Mouse (Mus musculus) intestine, embryonic 14.5 days (tissue): ENCODE data around the gene Tcl1b1. TPM values are rescaled to one million over a fixed set of nuclear protein-coding genes. Genes with fewer than 3 reads are reported as not detected.
"Not testable (repeated sequence)": the region's sequence is repeated elsewhere in the genome, so short reads cannot be mapped to it uniquely, and the experiment has no call there.

ENCODE experiments used
- ATAC-seq: fragments of 200-750 bp; cut with Nextera tagmentation; replicated peaks from 2 replicates; pipeline ENCODE4 v1.8.0; 2017; ENCODE audit warnings: low read depth, moderate number of reproducible peaks, moderate TSS enrichment, moderate library complexity; ENCODE audit not compliant: low FRiP score, low TSS enrichment
- DNase-seq: peaks from one replicate; pipeline ENCODE4 v3.0.0-alpha.2; 2018; ENCODE audit warnings: low spot score
- H3K27ac ChIP-seq: fragments of 300-500 bp; sonication (generic); 2 replicates; pipeline ENCODE4 v1.5.1; 2014; ENCODE audit warnings: low read depth, mild to moderate bottlenecking, control low read depth
- H3K27me3 ChIP-seq: fragments of 300-500 bp; sonication (generic); replicated peaks from 2 replicates; pipeline ENCODE4 v1.6.1; 2014; ENCODE audit warnings: low read length, control low read depth; ENCODE audit not compliant: control insufficient read depth, insufficient read depth
- H3K36me3 ChIP-seq: fragments of 300-500 bp; sonication (generic); 2 replicates; pipeline ENCODE4 v1.6.1; 2014; ENCODE audit warnings: low read length, control low read depth; ENCODE audit not compliant: control insufficient read depth, insufficient read depth
- H3K4me1 ChIP-seq: fragments of 300-500 bp; sonication (generic); replicated peaks from 2 replicates; pipeline ENCODE4 v1.6.1; 2014; ENCODE audit warnings: low read length, control low read depth, mixed read lengths; ENCODE audit not compliant: control insufficient read depth, insufficient read depth
- H3K4me2 ChIP-seq: fragments of 300-500 bp; sonication (generic); 2 replicates; pipeline ENCODE4 v1.6.1; 2014; ENCODE audit warnings: low read length
- H3K4me3 ChIP-seq: fragments of 300-500 bp; sonication (generic); 2 replicates; pipeline ENCODE4 v1.5.1; 2014; ENCODE audit warnings: low read depth, low read length, control low read depth, mixed read lengths
- H3K9ac ChIP-seq: fragments of 300-500 bp; sonication (generic); 2 replicates; pipeline ENCODE4 v1.6.1; 2014; ENCODE audit warnings: mild to moderate bottlenecking, low read length
- H3K9me3 ChIP-seq: fragments of 300-500 bp; sonication (generic); 2 replicates; pipeline ENCODE4 v1.6.1; 2016; ENCODE audit warnings: low read length, control low read depth; ENCODE audit not compliant: control insufficient read depth
- WGBS: fragments of 180-500 bp; shearing (Covaris S2); extraction: QIAGEN DNeasy Blood & Tissue Kit; methylation state at CpG from one replicate; pipeline ENCODE4 v1.1.7; 2014; 5-methylcytosine and 5-hydroxymethylcytosine counted together
- polyA plus RNA-seq: library from polyadenylated mRNA; unstranded; fragments of >200 nt; fragmentation: Nextera tagmentation; extraction: Ambion mirVana; gene quantifications from 2 replicates; pipeline ENCODE4 v1.2.1, GENCODE M21; 2014

The Tcl1b1 gene
- polyA plus RNA-seq, 1 experiment from 2014 or later: not detected

GRCm38 (mm10) chr12:105134826-105135225, 24.7 kb upstream of the Tcl1b1 start:
- H3K36me3 ChIP-seq, H3K27ac ChIP-seq, H3K9ac ChIP-seq, H3K9me3 ChIP-seq, H3K4me3 ChIP-seq, H3K4me1 ChIP-seq, H3K27me3 ChIP-seq, ATAC-seq, H3K4me2 ChIP-seq, DNase-seq: not testable (repeated sequence)
- WGBS: 85% methylated on average over 4 of the region's 4 CpGs

DNA sequence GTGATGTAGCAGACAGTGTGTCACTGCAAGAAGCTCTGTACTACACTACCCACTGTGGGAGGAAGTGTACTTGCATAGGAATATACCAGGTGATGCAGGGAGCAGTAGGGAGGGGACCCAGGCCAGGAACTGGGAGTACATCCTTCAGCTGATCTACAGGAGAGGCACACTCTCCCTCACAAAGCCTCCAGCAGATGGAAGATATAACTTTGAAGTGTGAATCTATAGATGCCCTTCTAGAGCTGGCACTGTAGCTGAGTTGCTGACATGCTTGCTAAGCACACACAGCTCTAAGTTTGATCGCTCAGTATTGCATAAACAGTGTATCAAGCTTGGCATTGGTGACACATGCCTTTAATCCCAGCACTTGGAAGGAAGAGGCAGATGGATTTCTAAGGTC, 21.8 kb upstream of the Tcl1b1 start:
- not testable (repeated sequence) for H3K27ac ChIP-seq, H3K4me1 ChIP-seq, ATAC-seq, H3K4me3 ChIP-seq, H3K36me3 ChIP-seq, DNase-seq, H3K9ac ChIP-seq, H3K27me3 ChIP-seq, H3K9me3 ChIP-seq, H3K4me2 ChIP-seq
- WGBS: 59% methylated on average over 1 of the region's 1 CpGs

GRCm38 (mm10) chr12:105143096-105143495, 16.4 kb upstream of the Tcl1b1 start:
- no peak overlapping the region for H3K4me3 ChIP-seq
- DNase-seq (no peak), ATAC-seq (no peak)
- no peaks in the 10 kb centered on the region for H3K36me3 ChIP-seq
- no peak overlapping the region for H3K9ac ChIP-seq
- H3K27ac ChIP-seq: no peak overlapping the region
- H3K27me3 ChIP-seq: no peaks in the 10 kb centered on the region
- H3K4me2 ChIP-seq: no peak overlapping the region
- 95% methylated on average over 3 of the region's 3 CpGs for WGBS
- H3K4me1 ChIP-seq: no peaks in the 10 kb centered on the region
- H3K9me3 ChIP-seq: no peaks in the 10 kb centered on the region

- 60% methylated on average over 1 of the region's 1 CpGs for WGBS
- not testable (repeated sequence) for H3K36me3 ChIP-seq, H3K4me3 ChIP-seq, H3K4me1 ChIP-seq, H3K9ac ChIP-seq, H3K27me3 ChIP-seq, H3K4me2 ChIP-seq, H3K27ac ChIP-seq, H3K9me3 ChIP-seq, DNase-seq, ATAC-seq
Observed at GRCm38 (mm10) chr12:105144928-105145327, 14.6 kb upstream of the Tcl1b1 start.

GRCm38 (mm10) chr12:105145714-105146113, 13.8 kb upstream of the Tcl1b1 start, which contains the start of gene Tcl1b2:
Gene Tcl1b2 (plus strand): TSS chr12:105146014.
- H3K4me2 ChIP-seq: no peak within 1 kb of the TSS
- H3K27ac ChIP-seq: no peak within 1 kb of the TSS
- no peak for ATAC-seq
- no peaks in the 10 kb centered on the region for H3K27me3 ChIP-seq
- 72% methylated on average over 3 of the region's 3 CpGs for WGBS
- no peak within 1 kb of the TSS for H3K9ac ChIP-seq
- no peaks in the 10 kb centered on the region for H3K9me3 ChIP-seq
- no peaks in the 10 kb centered on the region for H3K36me3 ChIP-seq
- H3K4me3 ChIP-seq: no peak within 1 kb of the TSS
- H3K4me1 ChIP-seq: no peaks in the 10 kb centered on the region
- no peak for DNase-seq

DNA sequence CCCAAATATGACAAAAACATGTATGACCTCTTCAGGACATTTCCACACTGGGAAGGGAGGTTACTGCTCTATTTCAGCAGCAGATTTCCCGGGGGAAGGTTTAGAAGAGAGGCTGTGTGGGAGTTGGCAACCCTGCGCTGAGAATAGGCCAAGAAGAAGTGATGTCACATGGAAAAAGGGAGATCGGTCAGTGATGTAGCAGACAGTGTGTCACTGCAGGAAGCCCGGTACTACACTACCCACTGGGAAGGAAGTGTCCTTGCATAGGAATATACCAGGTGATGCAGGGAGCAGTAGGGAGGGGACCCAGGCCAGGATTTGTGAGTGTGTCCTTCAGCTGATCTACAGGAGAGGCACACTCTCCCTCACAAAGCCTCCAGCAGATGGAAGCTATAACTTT, 4.2 kb upstream of the Tcl1b1 start:
- not testable (repeated sequence) for H3K27me3 ChIP-seq, H3K9me3 ChIP-seq, H3K9ac ChIP-seq, H3K4me1 ChIP-seq, H3K36me3 ChIP-seq, H3K27ac ChIP-seq, H3K4me3 ChIP-seq, ATAC-seq, H3K4me2 ChIP-seq, DNase-seq
- 64% methylated on average over 4 of the region's 4 CpGs for WGBS

GRCm38 (mm10) chr12:105158842-105159241, 648 bp upstream of the Tcl1b1 start:
- Histone ChIP-seq H3K9ac (no peak overlapping the region), H3K36me3 (no peaks in the 10 kb centered on the region), H3K27ac (no peak overlapping the region), H3K4me1 (no peaks in the 10 kb centered on the region), H3K4me2 (no peak overlapping the region), H3K4me3 (no peak overlapping the region), H3K27me3 (no peaks in the 10 kb centered on the region), H3K9me3 (no peaks in the 10 kb centered on the region)
- 74% methylated on average over 6 of the region's 6 CpGs for WGBS
- ATAC-seq (no peak), DNase-seq (no peak)

GRCm38 (mm10) chr12:105166734-105167133, 7.2 kb downstream of the Tcl1b1 start:
- WGBS: 71% methylated on average over 3 of the region's 3 CpGs
- Histone ChIP-seq H3K9ac (no peak overlapping the region), H3K27me3 (no peaks in the 10 kb centered on the region), H3K4me2 (no peak overlapping the region), H3K27ac (no peak overlapping the region), H3K4me1 (no peaks in the 10 kb centered on the region), H3K4me3 (no peak overlapping the region), H3K9me3 (no peaks in the 10 kb centered on the region), H3K36me3 (no peaks in the 10 kb centered on the region)
- no peak for DNase-seq
- ATAC-seq: no peak

DNA sequence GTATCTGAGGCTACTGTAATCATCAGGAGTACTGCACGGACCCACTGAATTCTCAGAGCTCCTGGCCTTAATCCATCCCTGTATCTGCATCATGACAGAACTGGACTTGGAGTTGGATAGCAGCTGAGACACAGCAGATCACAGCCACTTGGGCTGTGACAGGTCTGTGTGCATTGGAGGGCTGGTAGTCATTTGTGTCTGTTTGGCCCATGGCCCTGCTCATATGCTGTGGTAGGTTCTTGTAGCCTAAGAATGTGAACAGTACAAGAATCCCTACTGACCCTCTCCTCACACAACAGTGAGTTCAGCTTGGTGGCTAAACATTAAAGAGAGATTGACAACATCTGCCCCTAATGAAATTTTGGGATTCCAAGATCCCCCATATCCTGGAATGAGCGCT, 13.9 kb downstream of the Tcl1b1 start:
- Histone ChIP-seq H3K27ac (no peak overlapping the region), H3K36me3 (no peaks in the 10 kb centered on the region), H3K4me2 (no peak overlapping the region), H3K9me3 (no peaks in the 10 kb centered on the region), H3K9ac (no peak overlapping the region), H3K4me3 (no peak overlapping the region), H3K27me3 (no peaks in the 10 kb centered on the region), H3K4me1 (no peaks in the 10 kb centered on the region)
- no peak for ATAC-seq
- DNase-seq: no peak
- 78% methylated on average over 2 of the region's 2 CpGs for WGBS
